Mouse (Mus musculus) kidney, postnatal 0 days (tissue): ENCODE data around the gene Tmem216. TPM values are rescaled to one million over a fixed set of nuclear protein-coding genes. Genes with fewer than 3 reads are reported as not detected.

ENCODE experiments used
- ATAC-seq: fragments of 200-750 bp; cut with Nextera tagmentation; replicated peaks from 2 replicates; pipeline ENCODE4 v1.8.0; 2017; ENCODE audit warnings: low read depth, moderate number of reproducible peaks, moderate TSS enrichment, moderate library complexity; ENCODE audit not compliant: low FRiP score
- DNase-seq: peaks from one replicate; pipeline ENCODE4 v3.0.0-alpha.2; 2016; ENCODE audit warnings: low spot score
- H3K27ac ChIP-seq: fragments of 300-500 bp; sonication (generic); 2 replicates; pipeline ENCODE4 v1.5.1; 2014; ENCODE audit warnings: mild to moderate bottlenecking
- H3K27me3 ChIP-seq: fragments of 300-500 bp; sonication (generic); 2 replicates; pipeline ENCODE4 v1.6.1; 2014; ENCODE audit warnings: low read length, mixed read lengths; ENCODE audit not compliant: insufficient read depth
- H3K36me3 ChIP-seq: fragments of 300-500 bp; sonication (generic); 2 replicates; pipeline ENCODE4 v1.6.1; 2014; ENCODE audit warnings: low read length, mixed read lengths; ENCODE audit not compliant: insufficient read depth
- H3K4me1 ChIP-seq: fragments of 300-500 bp; sonication (generic); replicated peaks from 2 replicates; pipeline ENCODE4 v1.6.1; 2014; ENCODE audit warnings: antibody characterized with exemption, low read length, mixed read lengths; ENCODE audit not compliant: insufficient read depth
- H3K4me2 ChIP-seq: fragments of 300-500 bp; sonication (generic); 2 replicates; pipeline ENCODE4 v1.6.1; 2014; ENCODE audit warnings: mild to moderate bottlenecking, low read length, moderate library complexity, mixed read lengths
- H3K4me3 ChIP-seq: fragments of 300-500 bp; sonication (generic); replicated peaks from 2 replicates; pipeline ENCODE4 v1.5.1; 2014; ENCODE audit warnings: low read depth, low read length
- H3K9ac ChIP-seq: fragments of 300-500 bp; sonication (generic); 2 replicates; pipeline ENCODE4 v1.6.1; 2014; ENCODE audit warnings: low read depth, low read length
- H3K9me3 ChIP-seq: fragments of 300-500 bp; sonication (generic); replicated peaks from 2 replicates; pipeline ENCODE4 v1.6.1; 2016; ENCODE audit warnings: low read length, inconsistent platforms, mixed read lengths
- CTCF ChIP-seq: IDR thresholded peaks from 2 replicates; pipeline ENCODE4 v1.5.1; 2016; ENCODE audit warnings: antibody characterized with exemption, low read depth, mild to moderate bottlenecking, moderate library complexity
- WGBS: fragments of 180-500 bp; shearing (Covaris S2); extraction: QIAGEN DNeasy Blood & Tissue Kit; methylation state at CpG from one replicate; pipeline ENCODE4 v1.1.7; 2014; 5-methylcytosine and 5-hydroxymethylcytosine counted together
- polyA plus RNA-seq: library from polyadenylated mRNA; unstranded; fragments of >200 nt; fragmentation: Nextera tagmentation; extraction: Ambion mirVana; gene quantifications from 2 replicates; pipeline ENCODE4 v1.2.1, GENCODE M21; 2015

The Tmem216 gene
- polyA plus RNA-seq, 1 experiment from 2014 or later, result 49.7 TPM

DNA sequence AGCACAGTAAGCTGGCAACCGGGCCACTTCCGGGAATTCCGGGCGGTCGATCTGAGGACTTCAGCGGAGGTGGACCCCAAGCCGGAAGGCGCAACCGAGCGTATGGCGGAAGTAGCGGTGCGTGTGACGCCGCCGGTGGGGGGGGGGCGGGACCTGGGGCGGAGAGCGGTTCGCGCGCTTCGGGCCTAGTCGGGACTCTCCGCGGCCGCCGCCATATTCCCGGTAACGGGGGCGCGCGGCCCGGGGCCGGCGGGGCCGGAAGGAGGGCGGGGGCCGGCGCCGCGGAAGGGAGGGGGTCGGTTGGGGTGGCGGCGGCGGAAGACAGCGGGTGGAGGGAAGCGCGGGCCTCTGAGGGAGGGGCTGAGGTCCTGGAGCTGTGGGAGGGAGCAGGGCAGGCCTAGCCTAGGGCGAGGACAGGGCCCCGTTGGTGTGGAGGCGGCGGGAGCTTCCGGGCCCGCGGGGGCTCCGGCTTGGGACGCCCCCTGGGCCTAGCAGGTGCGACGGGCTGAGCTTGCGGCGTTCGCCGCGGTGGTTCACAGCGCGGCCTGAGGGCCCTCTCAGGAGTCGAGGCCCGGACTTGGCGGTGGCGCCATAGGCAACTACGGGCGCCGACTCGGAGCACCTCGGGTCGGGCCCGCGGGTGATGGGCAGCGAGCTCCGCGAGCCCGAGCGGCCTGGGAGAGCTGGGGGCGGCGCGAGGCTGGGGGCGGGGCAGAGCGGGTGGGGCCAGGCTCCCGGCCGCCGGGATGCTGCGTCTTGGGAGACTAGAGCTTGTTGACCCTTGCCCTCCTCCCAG is 30.7 kb downstream of the Tmem216 start, which contains the start of gene Cpsf7:
Gene Cpsf7, plus strand, starts transcription at position 161 of the 796 bp plus-strand sequence.
- Histone ChIP-seq H3K27me3 (no peaks in the 10 kb centered on the region), H3K9ac (peak within 1 kb of the TSS; percentile 100), H3K9me3 (no peaks in the 10 kb centered on the region), H3K4me1 (peaks cover 23% of the 10 kb centered on the region), H3K4me2 (peak within 1 kb of the TSS; percentile 63), H3K4me3 (peak within 1 kb of the TSS; percentile 91), H3K27ac (peak within 1 kb of the TSS; percentile 100), H3K36me3 (0 out of 2 replicates have a peak, but pooled peaks cover 5% of the 10 kb centered on the region)
- peak; percentile 95 for DNase-seq
- under 1% methylated on average over 60 of the region's 93 CpGs for WGBS
- TF ChIP-seq CTCF, result no peak
- ATAC-seq, result peak; percentile 93

DNA sequence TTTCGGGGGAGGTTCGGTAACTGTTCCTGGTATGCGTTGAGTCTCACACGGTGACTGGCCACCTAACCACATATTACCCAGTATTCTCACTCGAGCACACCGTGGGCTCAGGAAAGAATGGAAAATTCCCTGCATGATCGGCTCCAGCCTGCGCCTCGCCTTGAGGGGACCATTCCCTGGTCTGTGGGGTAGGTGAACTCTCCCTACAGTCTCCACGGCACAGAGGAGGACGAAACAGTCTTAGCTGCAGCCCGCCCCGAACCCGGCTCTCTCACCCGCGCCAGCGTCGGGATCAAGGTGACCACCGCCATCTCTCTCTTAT is 31.3 kb downstream of the Tmem216 start:
- ATAC-seq, result no peak

DNA sequence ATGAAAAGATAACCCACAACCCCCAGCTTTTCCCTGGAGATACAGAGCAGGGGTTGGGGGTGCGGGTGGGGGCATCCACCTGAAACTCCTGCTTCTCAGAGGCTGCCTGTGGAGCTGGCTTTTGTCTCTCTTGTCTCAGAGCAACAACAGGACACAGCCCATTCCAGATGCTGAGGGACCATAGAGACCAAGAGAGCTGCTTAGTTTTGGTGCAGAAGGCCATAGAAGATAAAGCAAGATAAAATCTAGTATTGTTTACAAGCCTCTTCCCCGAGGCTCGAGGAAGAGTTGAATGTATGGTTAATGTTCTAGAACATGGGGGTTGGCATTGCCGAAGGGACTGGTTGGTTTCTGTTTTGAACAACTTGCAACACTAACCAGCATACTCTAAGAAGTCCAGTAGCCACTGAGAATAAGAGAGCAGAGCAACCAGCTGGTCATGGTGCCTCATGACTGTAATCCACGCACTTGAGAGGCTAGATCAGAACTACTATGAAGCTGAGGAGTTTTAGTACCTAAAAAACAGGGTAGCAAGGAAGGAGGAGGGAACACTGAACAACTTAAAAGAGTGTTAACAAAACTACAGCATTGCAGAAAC is 32.5 kb downstream of the Tmem216 start:
- Histone ChIP-seq H3K36me3 (0 out of 2 replicates have a peak, but pooled peaks cover 5% of the 10 kb centered on the region), H3K27ac (no peak overlapping the region), H3K9ac (no peak overlapping the region), H3K4me3 (no peak overlapping the region), H3K9me3 (no peaks in the 10 kb centered on the region), H3K27me3 (no peaks in the 10 kb centered on the region), H3K4me2 (peak overlapping the region; percentile 63; the same call in 1 of the 2 replicates), H3K4me1 (peaks cover 23% of the 10 kb centered on the region)
- WGBS, result 71% methylated on average over 5 of the region's 5 CpGs
- no peak for TF ChIP-seq CTCF
- ATAC-seq (no peak), DNase-seq (no peak)

More for the DNA sequence above, 31.3 kb downstream of the Tmem216 start:
- DNase-seq, result no peak
- 0 out of 2 replicates have a peak, but pooled peaks cover 5% of the 10 kb centered on the region for H3K36me3 ChIP-seq
- peaks cover 23% of the 10 kb centered on the region for H3K4me1 ChIP-seq
- WGBS, result under 1% methylated on average over 19 of the region's 19 CpGs
- TF ChIP-seq CTCF, result no peak; the same call in 1 of the 2 replicates
- H3K9me3 ChIP-seq, result no peaks in the 10 kb centered on the region
- H3K9ac ChIP-seq, result peak overlapping the region; percentile 100
- H3K27ac ChIP-seq, result peak overlapping the region; percentile 100
- peak overlapping the region; percentile 91 for H3K4me3 ChIP-seq
- H3K4me2 ChIP-seq, result peak overlapping the region; percentile 63
- H3K27me3 ChIP-seq, result no peaks in the 10 kb centered on the region

- no peaks in the 10 kb centered on the region for H3K27me3 ChIP-seq
- H3K9ac ChIP-seq, result no peak overlapping the region
- no peak overlapping the region for H3K4me3 ChIP-seq
- H3K4me2 ChIP-seq, result no peak overlapping the region
- no peak overlapping the region for H3K27ac ChIP-seq
- ATAC-seq, result no peak
- no peak for TF ChIP-seq CTCF
- 96% methylated on average over 1 of the region's 1 CpGs for WGBS
- H3K4me1 ChIP-seq, result peaks cover 15% of the 10 kb centered on the region
- peaks cover 9% of the 10 kb centered on the region for H3K36me3 ChIP-seq
- DNase-seq, result no peak
- H3K9me3 ChIP-seq, result no peaks in the 10 kb centered on the region
Measured at GRCm38 (mm10) chr19:10521926-10522325, 34.1 kb downstream of the Tmem216 start.

DNA sequence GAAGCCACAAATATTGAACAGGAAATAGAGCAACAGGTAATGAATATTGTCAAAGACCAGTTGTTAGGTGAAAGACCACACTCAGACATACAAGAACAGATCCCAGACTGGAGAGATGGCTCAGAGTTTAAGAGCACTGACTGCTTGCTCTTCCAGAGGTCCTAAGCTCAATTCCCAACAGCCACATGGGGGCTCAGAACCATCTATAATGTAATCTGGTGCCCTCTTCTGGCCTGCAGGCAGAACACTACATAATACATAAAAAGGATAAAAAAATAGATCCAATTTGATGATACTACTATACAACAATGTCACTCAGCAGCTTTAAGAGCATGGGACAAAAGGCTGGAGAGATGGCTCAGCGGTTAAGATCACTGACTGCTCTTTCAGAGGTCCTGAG is 35.7 kb downstream of the Tmem216 start:
- Histone ChIP-seq H3K27ac (no peak overlapping the region), H3K27me3 (no peaks in the 10 kb centered on the region), H3K9ac (no peak overlapping the region), H3K4me3 (no peak overlapping the region), H3K4me1 (0 out of 2 replicates have a peak, but pooled peaks cover 6% of the 10 kb centered on the region), H3K36me3 (peaks cover 20% of the 10 kb centered on the region), H3K9me3 (no peaks in the 10 kb centered on the region), H3K4me2 (no peak overlapping the region)
- 50% methylated on average over 1 of the region's 1 CpGs for WGBS
- ATAC-seq (no peak), DNase-seq (peak; percentile 73)
- peak; percentile 74 for TF ChIP-seq CTCF

- DNase-seq (no peak), ATAC-seq (no peak)
- no peak for TF ChIP-seq CTCF
- Histone ChIP-seq H3K27ac (no peak overlapping the region), H3K4me1 (no peaks in the 10 kb centered on the region), H3K9me3 (no peaks in the 10 kb centered on the region), H3K4me3 (no peak overlapping the region), H3K27me3 (no peaks in the 10 kb centered on the region), H3K4me2 (no peak overlapping the region), H3K36me3 (peaks cover 25% of the 10 kb centered on the region; the same call in 1 of the 2 replicates), H3K9ac (no peak overlapping the region)
- WGBS, result 74% methylated on average over 6 of the region's 6 CpGs
Measured at GRCm38 (mm10) chr19:10510759-10511330, 45.2 kb downstream of the Tmem216 start.
